Mouse (Mus musculus) embryonic facial prominence, embryonic 14.5 days (tissue): ENCODE measurements at regions not wholly inside any gene's neighbourhood (a gene's known extent, or its start where the extent isn't known, plus 50 kb on each side); places are given as distances from the start of the nearest gene placed in this dataset.

Source experiments
- ATAC-seq: fragments of 200-750 bp; cut with Nextera tagmentation; 2 replicates; pipeline ENCODE4 v1.8.0; 2017; ENCODE audit warnings: low read depth, moderate number of reproducible peaks, moderate TSS enrichment
- DNase-seq: peaks from one replicate; pipeline ENCODE4 v3.0.0-alpha.2; 2015; ENCODE audit warnings: low spot score
- H3K27ac ChIP-seq: fragments of 300-500 bp; sonication (generic); replicated peaks from 2 replicates; pipeline ENCODE4 v1.5.1; 2014; ENCODE audit warnings: low read depth, mild to moderate bottlenecking, low read length, moderate library complexity
- H3K27me3 ChIP-seq: fragments of 300-500 bp; sonication (generic); replicated peaks from 2 replicates; pipeline ENCODE4 v1.6.1; 2014; ENCODE audit warnings: low read length; ENCODE audit not compliant: control insufficient read depth, insufficient read depth
- H3K36me3 ChIP-seq: fragments of 300-500 bp; sonication (generic); 2 replicates; pipeline ENCODE4 v1.6.1; 2014; ENCODE audit warnings: low read length, mixed read lengths; ENCODE audit not compliant: control insufficient read depth, insufficient read depth
- H3K4me1 ChIP-seq: fragments of 300-500 bp; sonication (generic); 2 replicates; pipeline ENCODE4 v1.6.1; 2014; ENCODE audit warnings: antibody characterized with exemption, low read length; ENCODE audit not compliant: control insufficient read depth, insufficient read depth
- H3K4me2 ChIP-seq: fragments of 300-500 bp; sonication (generic); 2 replicates; pipeline ENCODE4 v1.6.1; 2014; ENCODE audit warnings: low read depth, mild to moderate bottlenecking, low read length, moderate library complexity, mixed read lengths
- H3K4me3 ChIP-seq: fragments of 300-500 bp; sonication (generic); 2 replicates; pipeline ENCODE4 v1.5.1; 2014; ENCODE audit warnings: low read depth, mild to moderate bottlenecking, low read length
- H3K9ac ChIP-seq: fragments of 300-500 bp; sonication (generic); 2 replicates; pipeline ENCODE4 v1.6.1; 2014; ENCODE audit warnings: low read depth, mild to moderate bottlenecking, low read length, moderate library complexity, mixed read lengths
- H3K9me3 ChIP-seq: fragments of 300-500 bp; sonication (generic); 2 replicates; pipeline ENCODE4 v1.6.1; 2016; ENCODE audit warnings: low read length; ENCODE audit not compliant: control insufficient read depth
- WGBS: fragments of 180-500 bp; shearing (Covaris S2); extraction: QIAGEN DNeasy Blood & Tissue Kit; methylation state at CpG from one replicate; pipeline ENCODE4 v1.1.7; 2014; 5-methylcytosine and 5-hydroxymethylcytosine counted together

DNA sequence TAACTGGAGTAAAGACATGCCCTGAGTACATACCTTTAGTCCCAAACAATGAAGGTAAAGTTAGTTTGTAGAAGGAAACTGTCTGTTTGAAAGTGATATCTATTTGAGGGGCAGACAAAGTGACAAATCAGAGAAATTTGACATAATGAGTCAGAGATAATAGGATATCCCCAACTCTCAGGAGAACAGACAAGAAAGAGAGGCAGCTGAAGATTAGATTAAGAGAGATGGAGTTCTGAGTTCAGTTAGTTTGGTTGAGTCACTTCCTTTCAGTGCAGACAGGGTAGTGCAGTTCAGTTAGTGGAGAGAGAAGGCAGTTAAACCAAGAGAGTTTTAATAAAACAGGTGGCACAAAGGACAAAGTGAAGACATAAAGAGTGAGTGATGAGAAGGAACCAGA, 477.4 kb upstream of the Diaph2 start:
- H3K27ac ChIP-seq = no peak overlapping the region
- no peaks in the 10 kb centered on the region for H3K4me1 ChIP-seq
- no peak overlapping the region for H3K4me2 ChIP-seq
- no peaks in the 10 kb centered on the region for H3K36me3 ChIP-seq
- no peaks in the 10 kb centered on the region for H3K9me3 ChIP-seq
- no peak overlapping the region for H3K4me3 ChIP-seq
- no peak for DNase-seq
- ATAC-seq = no peak
- no peak overlapping the region for H3K9ac ChIP-seq
- no peaks in the 10 kb centered on the region for H3K27me3 ChIP-seq

- ATAC-seq (no peak), DNase-seq (peak; percentile 83)
- Histone ChIP-seq H3K4me1 (no peaks in the 10 kb centered on the region), H3K27ac (no peak overlapping the region), H3K27me3 (no peaks in the 10 kb centered on the region), H3K4me3 (no peak overlapping the region), H3K4me2 (no peak overlapping the region), H3K36me3 (no peaks in the 10 kb centered on the region), H3K9ac (no peak overlapping the region), H3K9me3 (no peaks in the 10 kb centered on the region)
- WGBS = 36% methylated on average over 5 of the region's 5 CpGs
Observed at GRCm38 (mm10) chrX:129303987-129304386, 445.6 kb upstream of the Diaph2 start.

GRCm38 (mm10) chrX:129309380-129309779, 440.2 kb upstream of the Diaph2 start:
- Histone ChIP-seq H3K36me3 (no peaks in the 10 kb centered on the region), H3K4me2 (no peak overlapping the region), H3K9ac (no peak overlapping the region), H3K4me1 (no peaks in the 10 kb centered on the region), H3K27me3 (no peaks in the 10 kb centered on the region), H3K27ac (no peak overlapping the region), H3K4me3 (no peak overlapping the region), H3K9me3 (no peaks in the 10 kb centered on the region)
- ATAC-seq (no peak), DNase-seq (no peak)

GRCm38 (mm10) chrX:129329441-129329840, 420.1 kb upstream of the Diaph2 start:
- WGBS = 59% methylated on average over 1 of the region's 1 CpGs
- no peaks in the 10 kb centered on the region for H3K9me3 ChIP-seq
- no peak overlapping the region for H3K9ac ChIP-seq
- H3K27ac ChIP-seq = no peak overlapping the region
- no peak overlapping the region for H3K4me2 ChIP-seq
- H3K36me3 ChIP-seq = no peaks in the 10 kb centered on the region
- H3K4me3 ChIP-seq = no peak overlapping the region
- DNase-seq (no peak), ATAC-seq (no peak)
- H3K27me3 ChIP-seq = no peaks in the 10 kb centered on the region
- H3K4me1 ChIP-seq = no peaks in the 10 kb centered on the region

- Histone ChIP-seq H3K4me3 (no peak overlapping the region), H3K36me3 (no peaks in the 10 kb centered on the region), H3K4me2 (no peak overlapping the region), H3K9ac (no peak overlapping the region), H3K27ac (no peak overlapping the region), H3K4me1 (no peaks in the 10 kb centered on the region), H3K27me3 (no peaks in the 10 kb centered on the region), H3K9me3 (no peaks in the 10 kb centered on the region)
- ATAC-seq = no peak
- DNase-seq = no peak
- WGBS = 79% methylated on average over 1 of the region's 1 CpGs
Observed at GRCm38 (mm10) chrX:129332810-129333209, 416.7 kb upstream of the Diaph2 start.
